Mouse (Mus musculus): ENCODE results near the gene Grin2c.

Grin2c gene

GRCm38 (mm10) chr11:115267061-115267883, at the start of gene Grin2c:
TSS of gene Grin2c (minus strand) at chr11:115267243.
- in situ Hi-C loops (cut with MboI): no loop called here

DNA sequence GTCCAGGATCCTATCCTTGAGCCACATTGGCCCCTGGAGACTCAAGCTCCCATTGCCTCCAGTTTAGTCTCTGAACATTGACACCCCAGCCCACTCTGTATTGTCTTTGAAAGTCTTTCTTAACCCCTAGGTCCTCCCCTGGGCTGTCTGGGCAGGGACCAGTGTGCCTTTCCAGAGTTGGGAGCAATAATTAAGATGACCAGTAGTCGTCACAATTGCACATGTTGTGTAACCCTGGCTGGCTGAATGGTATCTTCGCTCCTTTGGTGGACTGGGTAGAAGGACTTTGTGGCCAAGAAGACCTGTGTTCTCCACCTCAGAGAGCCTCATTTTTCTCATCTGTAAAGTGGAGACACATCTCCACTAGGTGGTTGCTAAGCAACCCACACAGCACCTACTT, 47.2 kb upstream of the Grin2c start:
- in situ Hi-C loops (cut with MboI): no loop called here

DNA sequence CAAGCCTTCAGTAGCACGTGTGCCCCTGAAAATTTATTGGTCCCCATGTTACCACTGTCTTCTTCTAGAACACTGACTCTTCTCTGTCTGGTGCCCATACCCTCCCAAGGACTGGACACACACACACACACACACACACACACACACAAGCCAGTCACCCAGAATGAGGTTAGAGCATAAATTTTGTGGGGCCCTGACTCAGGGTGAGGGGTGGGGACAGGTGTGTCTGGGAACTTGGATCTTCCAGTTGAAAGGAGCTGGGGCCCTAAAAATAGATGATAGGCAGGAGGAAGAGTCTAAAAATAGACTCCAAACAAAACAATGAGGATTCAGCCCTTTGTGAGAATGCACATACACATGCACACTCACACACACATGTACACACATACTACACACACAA, 41.7 kb upstream of the Grin2c start:
- in situ Hi-C loops (cut with MboI): no loop called here

GRCm38 (mm10) chr11:115306863-115307262, 39.8 kb upstream of the Grin2c start, which contains the start of gene Otop2:
TSS of gene Otop2 (plus strand) at chr11:115307163.
- in situ Hi-C loops (cut with MboI): no loop called here

DNA sequence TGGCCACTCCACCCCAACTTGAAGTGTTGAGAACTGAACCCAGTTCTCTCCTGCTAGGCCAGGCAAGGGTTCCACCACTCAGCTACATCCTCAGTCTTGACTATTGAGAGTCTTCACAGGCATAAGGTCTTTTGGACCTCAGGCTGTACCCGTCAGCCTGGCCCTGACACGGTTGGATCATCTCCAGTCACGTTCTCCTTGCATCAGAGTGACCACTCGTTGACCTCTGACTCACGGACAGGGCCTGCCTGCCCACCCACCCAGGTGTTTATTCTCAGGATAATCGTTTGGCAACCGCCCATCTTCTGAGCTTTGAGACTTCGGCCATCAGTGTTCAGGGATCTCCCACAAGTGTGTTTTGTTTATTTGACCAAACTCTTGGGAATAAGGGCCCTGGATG, 36.1 kb upstream of the Grin2c start:
- in situ Hi-C loops (cut with MboI): no loop called here

DNA sequence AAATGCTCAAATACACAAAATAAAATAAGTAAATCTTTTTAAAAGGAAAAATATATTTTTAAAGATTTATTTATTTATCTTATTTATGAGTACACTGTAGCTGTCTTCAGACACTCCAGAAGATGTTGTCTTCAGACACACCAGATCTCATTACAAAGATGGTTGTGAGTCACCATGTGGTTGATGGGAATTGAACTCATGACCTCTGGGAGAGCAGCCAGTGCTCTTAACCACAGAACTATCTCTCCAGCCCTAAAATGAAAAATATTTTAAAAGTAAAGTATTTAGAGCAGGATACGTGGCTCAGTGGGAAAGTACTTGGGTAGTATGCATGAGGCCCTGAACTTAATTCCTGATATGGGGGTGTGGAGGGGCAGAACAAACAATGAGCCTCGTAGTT, 34.3 kb upstream of the Grin2c start:
- in situ Hi-C loops (cut with MboI): no loop called here

DNA sequence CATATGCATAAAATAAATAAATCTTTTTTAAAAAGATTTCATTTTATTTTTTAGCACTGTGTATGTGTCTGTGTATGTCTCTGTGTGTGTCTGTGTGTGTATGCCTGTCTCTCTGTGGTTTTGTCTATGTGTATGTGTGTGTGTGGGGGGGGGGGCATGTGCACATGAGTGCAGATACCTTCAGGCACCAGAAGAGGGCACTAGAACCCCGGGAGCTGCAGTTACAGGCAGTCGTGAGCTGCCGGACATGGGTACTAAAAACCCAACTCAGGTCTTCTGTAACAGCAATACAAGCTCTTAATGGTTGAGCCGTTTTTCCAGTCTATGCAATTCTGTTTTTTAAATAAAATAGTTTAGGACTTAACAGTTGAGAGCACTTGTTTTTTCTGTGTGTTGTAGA, 33.7 kb upstream of the Grin2c start:
- in situ Hi-C loops (cut with MboI): no loop called here

DNA sequence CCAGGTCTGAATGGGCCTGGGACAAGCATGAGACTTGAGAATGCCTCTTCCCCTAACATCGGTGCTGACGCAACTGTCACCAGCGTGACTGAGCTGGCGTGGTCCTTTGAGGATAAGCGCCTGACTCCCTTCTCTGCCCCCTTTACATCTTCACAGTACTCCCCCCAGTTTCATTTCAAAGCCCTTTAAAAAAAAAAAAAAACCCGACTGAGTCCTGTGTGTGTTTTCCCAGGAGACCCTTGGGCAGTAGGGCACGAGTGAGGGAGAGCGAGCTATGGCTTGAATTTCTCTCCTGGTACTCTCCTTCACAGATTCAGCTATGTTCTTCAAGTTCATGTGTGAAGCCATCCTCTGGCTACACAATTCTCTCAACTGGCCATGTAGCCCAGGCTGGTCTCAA, 31.1 kb upstream of the Grin2c start:
- in situ Hi-C loops (cut with MboI): no loop called here

GRCm38 (mm10) chr11:115297214-115297826, 30.3 kb upstream of the Grin2c start, which contains the start of gene Fads6:
TSS of gene Fads6 (minus strand) at chr11:115297663.
- in situ Hi-C loops (cut with MboI): no loop called here

DNA sequence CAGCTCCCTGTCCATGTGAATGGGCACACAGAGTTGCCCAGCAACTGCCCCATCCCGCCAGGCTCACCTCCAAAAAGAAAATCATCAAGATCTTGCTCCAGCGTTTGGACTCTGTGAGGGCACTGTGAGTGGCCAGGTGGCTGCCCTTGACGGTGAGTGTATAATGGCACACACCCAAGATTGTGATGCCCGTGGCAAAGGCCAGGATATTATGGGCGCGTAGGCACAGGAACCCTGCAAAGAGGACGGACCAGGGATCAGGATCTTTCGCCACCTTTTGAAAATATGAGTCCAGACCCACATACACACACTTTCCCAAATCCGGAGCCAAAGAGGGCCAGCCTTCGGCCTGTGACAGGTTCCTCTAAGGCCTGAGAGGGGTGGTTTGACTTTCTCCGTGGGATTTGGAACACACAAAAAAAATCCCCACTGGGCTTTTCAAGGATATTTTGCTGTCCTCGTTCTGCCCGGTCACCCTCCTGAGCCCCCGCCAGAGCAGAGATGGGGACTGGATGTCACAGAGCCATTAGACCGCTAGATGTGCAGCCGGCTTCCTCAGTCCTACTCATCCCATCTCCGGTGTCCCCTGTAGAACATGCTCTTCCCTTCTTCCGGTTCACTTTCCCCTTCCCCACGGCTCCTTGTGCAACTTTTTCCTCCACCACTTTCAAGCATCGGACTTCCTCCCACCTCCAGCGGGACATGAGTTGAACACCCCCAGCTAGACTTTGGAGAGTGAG, 29.6 kb upstream of the Grin2c start:
- in situ Hi-C loops (cut with MboI): no loop called here

DNA sequence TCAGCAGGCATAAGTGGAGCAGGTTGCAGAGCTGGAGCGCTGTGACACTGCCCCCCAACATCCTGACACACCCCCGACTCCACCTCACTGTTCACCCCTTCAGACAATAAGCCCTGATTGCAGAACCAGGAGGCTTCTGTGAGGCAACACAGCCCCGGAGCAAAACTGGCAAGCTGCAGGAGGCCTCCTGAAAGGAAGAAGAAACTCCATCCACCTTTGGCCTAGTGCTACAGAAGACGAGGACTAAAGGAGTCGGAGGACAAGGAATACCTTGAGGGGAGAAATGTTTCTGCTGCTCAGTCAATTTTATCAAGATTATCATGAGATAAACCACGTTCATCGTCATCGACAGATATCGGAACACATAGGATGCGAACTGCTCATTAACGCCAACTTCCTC, 28.9 kb upstream of the Grin2c start:
- in situ Hi-C loops (cut with MboI): no loop called here

- in situ Hi-C loops (cut with MboI): no loop called here
Observed at GRCm38 (mm10) chr11:115292631-115293375, 25.8 kb upstream of the Grin2c start.

DNA sequence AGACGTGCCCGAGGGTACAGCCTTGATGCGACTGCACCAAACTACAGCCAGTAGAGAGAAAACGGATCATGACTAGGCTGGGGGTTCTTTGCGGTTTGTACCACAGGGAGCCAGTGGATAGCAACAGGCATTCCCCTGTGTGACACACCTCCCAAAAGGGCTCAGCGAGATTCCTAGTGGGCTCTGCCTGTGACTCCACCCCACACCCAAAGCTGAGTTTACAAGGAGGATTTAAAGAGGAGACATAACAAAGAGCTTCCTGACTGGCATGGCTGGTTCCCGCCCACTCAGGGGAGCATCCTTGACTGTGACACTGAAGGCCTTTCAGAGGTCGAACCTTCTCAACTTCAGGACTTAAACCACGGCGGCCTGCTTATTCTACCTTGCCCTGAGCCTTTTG, 24.5 kb upstream of the Grin2c start:
- in situ Hi-C loops (cut with MboI): no loop called here

DNA sequence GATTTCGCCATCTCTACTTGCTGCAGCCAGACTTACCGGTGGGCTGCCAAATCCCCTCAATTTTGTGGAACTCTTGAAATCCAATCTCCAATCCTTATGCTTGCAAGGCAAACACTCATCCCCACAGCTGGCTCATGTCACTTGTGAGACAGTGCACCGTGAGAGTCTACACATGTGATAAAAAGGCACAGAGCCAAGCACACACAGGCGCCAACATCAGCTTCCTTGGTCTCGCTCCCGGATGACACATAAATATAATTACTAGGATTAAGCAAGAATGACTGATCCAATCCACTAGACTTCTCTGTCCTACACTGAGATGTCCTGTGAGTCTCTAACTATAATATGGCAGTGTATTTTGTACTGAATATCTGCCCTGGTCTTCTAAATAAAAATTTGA, 23.9 kb upstream of the Grin2c start:
- in situ Hi-C loops (cut with MboI): no loop called here

DNA sequence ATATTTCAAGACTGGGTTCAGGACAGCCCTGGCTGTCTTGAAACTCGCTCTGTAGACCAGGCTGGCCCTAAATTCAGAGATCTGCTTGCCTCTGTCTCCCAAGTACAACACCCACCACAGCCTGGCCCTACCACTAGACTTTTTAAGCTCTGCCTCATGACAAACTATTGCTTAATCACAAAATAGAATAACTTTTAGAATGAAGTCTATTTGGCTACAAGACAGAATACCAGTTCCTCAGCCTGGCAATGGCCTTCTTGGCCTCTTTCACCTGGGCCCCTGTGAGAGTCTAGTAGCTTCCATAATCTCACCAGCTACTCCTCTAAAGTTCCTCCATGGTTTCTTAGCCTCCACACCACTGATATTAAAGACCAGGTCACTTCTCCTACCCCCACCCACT, 23.3 kb upstream of the Grin2c start:
- in situ Hi-C loops (cut with MboI): no loop called here

GRCm38 (mm10) chr11:115289885-115290284, 22.8 kb upstream of the Grin2c start:
- in situ Hi-C loops (cut with MboI): no loop called here

DNA sequence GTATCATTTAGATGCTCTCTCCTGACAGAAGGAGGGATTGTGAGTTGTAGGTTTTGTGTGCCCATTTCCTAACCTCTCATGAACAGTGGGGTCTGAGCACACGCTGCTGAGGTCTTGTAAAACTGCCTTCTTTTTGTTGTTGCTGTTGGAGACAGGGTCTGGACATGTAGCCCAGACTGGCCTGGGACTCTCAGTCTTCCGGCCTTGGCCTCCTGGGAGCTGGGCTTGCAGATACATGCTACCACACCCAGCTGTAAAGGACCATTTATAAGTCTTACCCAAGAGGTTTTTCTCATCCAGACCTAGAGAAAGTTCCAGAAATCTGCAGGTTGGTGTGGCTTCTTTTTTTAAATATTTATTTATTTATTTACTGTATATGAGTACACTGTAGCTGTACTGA, 21.3 kb upstream of the Grin2c start:
- in situ Hi-C loops (cut with MboI): no loop called here

- in situ Hi-C loops (cut with MboI): no loop called here
Observed at GRCm38 (mm10) chr11:115287386-115287785, 20.3 kb upstream of the Grin2c start.

GRCm38 (mm10) chr11:115286201-115286993, 19.4 kb upstream of the Grin2c start:
- in situ Hi-C loops (cut with MboI): no loop called here

GRCm38 (mm10) chr11:115285282-115285681, 18.2 kb upstream of the Grin2c start:
- in situ Hi-C loops (cut with MboI): no loop called here
